Mouse (Mus musculus): ENCODE results near the gene Fdxr. TPM values are rescaled to one million over a fixed set of nuclear protein-coding genes. Genes with fewer than 3 reads are reported as not detected.
A peak's percentile ranks its signal among the peaks of the same experiment; 100 is the strongest.

Gene Fdxr
- polyA plus RNA-seq, 1 experiment from 2014 or later, result 19.5 TPM

GRCm38 (mm10) chr11:115223877-115224276, 53.0 kb downstream of the Fdxr start:
- ATAC-seq (ENCODE audit: insufficient read depth), result no peak
- Histone ChIP-seq H3K4me3 (replicated peaks) (no peak overlapping the region), H3K27ac (replicated peaks) (no peak overlapping the region)

GRCm38 (mm10) chr11:115223451-115223850, 53.4 kb downstream of the Fdxr start:
- H3K27ac ChIP-seq (replicated peaks), result no peak overlapping the region
- peaks cover 36% of the 10 kb centered on the region for H3K4me1 ChIP-seq (replicated peaks)
- no peaks in the 10 kb centered on the region for H3K36me3 ChIP-seq (replicated peaks)
- no peak overlapping the region for H3K4me2 ChIP-seq
- ATAC-seq (ENCODE audit: insufficient read depth), result no peak
- no peak overlapping the region for H3K4me3 ChIP-seq (replicated peaks)
- no peaks in the 10 kb centered on the region for H3K9me3 ChIP-seq (replicated peaks)
- 50% methylated on average over 11 of the region's 11 CpGs for WGBS (ENCODE audit: insufficient replicate concordance)
- no peaks in the 10 kb centered on the region for H3K27me3 ChIP-seq
- H3K9ac ChIP-seq, result no peak overlapping the region

More at GRCm38 (mm10) chr11:115223877-115224276, 53.0 kb downstream of the Fdxr start:
- WGBS (ENCODE audit: insufficient replicate concordance), result 41% methylated on average over 6 of the region's 6 CpGs
- Histone ChIP-seq H3K9ac (no peak overlapping the region), H3K4me1 (replicated peaks) (peaks cover 33% of the 10 kb centered on the region), H3K9me3 (replicated peaks) (no peaks in the 10 kb centered on the region), H3K27me3 (no peaks in the 10 kb centered on the region), H3K36me3 (replicated peaks) (no peaks in the 10 kb centered on the region), H3K4me2 (no peak overlapping the region; the same call in 1 of the 2 replicates)

- Histone ChIP-seq H3K27me3 (no peaks in the 10 kb centered on the region), H3K4me3 (replicated peaks) (no peak overlapping the region), H3K27ac (replicated peaks) (no peak overlapping the region), H3K9ac (no peak overlapping the region), H3K4me2 (no peak overlapping the region), H3K36me3 (replicated peaks) (no peaks in the 10 kb centered on the region), H3K4me1 (replicated peaks) (peaks cover 41% of the 10 kb centered on the region), H3K9me3 (replicated peaks) (no peaks in the 10 kb centered on the region)
- ATAC-seq (ENCODE audit: insufficient read depth), result no peak
- 51% methylated on average over 5 of the region's 5 CpGs for WGBS (ENCODE audit: insufficient replicate concordance)
Measured at GRCm38 (mm10) chr11:115222570-115222969, 54.3 kb downstream of the Fdxr start.

GRCm38 (mm10) chr11:115222077-115222476, 54.8 kb downstream of the Fdxr start:
- WGBS (ENCODE audit: insufficient replicate concordance), result 67% methylated on average over 12 of the region's 12 CpGs
- H3K4me3 ChIP-seq (replicated peaks), result no peak overlapping the region
- no peaks in the 10 kb centered on the region for H3K36me3 ChIP-seq (replicated peaks)
- no peaks in the 10 kb centered on the region for H3K9me3 ChIP-seq (replicated peaks)
- H3K27ac ChIP-seq (replicated peaks), result no peak overlapping the region
- H3K27me3 ChIP-seq, result no peaks in the 10 kb centered on the region
- ATAC-seq (ENCODE audit: insufficient read depth), result no peak
- peaks cover 45% of the 10 kb centered on the region for H3K4me1 ChIP-seq (replicated peaks)
- no peak overlapping the region for H3K9ac ChIP-seq
- H3K4me2 ChIP-seq, result no peak overlapping the region

GRCm38 (mm10) chr11:115219685-115220084, 57.2 kb downstream of the Fdxr start:
- Histone ChIP-seq H3K9ac (no peak overlapping the region), H3K4me1 (replicated peaks) (peaks cover 37% of the 10 kb centered on the region), H3K4me3 (replicated peaks) (no peak overlapping the region)

GRCm38 (mm10) chr11:115219263-115219662, 57.6 kb downstream of the Fdxr start:
- H3K4me2 ChIP-seq, result 0 out of 2 replicates have a peak overlapping the region, but pooled peaks have one; percentile 0
- no peak overlapping the region for H3K4me3 ChIP-seq (replicated peaks)
- H3K9ac ChIP-seq, result no peak overlapping the region
- no peaks in the 10 kb centered on the region for H3K36me3 ChIP-seq (replicated peaks)
- peak overlapping the region; percentile 19; the same call in 1 of the 2 replicates for H3K27ac ChIP-seq (replicated peaks)
- WGBS (ENCODE audit: insufficient replicate concordance), result 32% methylated on average over 9 of the region's 9 CpGs
- ATAC-seq (ENCODE audit: insufficient read depth), result peak; percentile 36; the same call in 1 of the 2 replicates
- no peaks in the 10 kb centered on the region for H3K27me3 ChIP-seq
- peaks cover 33% of the 10 kb centered on the region for H3K4me1 ChIP-seq (replicated peaks)
- no peaks in the 10 kb centered on the region for H3K9me3 ChIP-seq (replicated peaks)

More at GRCm38 (mm10) chr11:115219685-115220084, 57.2 kb downstream of the Fdxr start:
- Histone ChIP-seq H3K27me3 (no peaks in the 10 kb centered on the region), H3K9me3 (replicated peaks) (no peaks in the 10 kb centered on the region), H3K4me2 (no peak overlapping the region), H3K27ac (replicated peaks) (peak overlapping the region; percentile 19; the same call in 1 of the 2 replicates), H3K36me3 (replicated peaks) (no peaks in the 10 kb centered on the region)
- 56% methylated on average over 10 of the region's 10 CpGs for WGBS (ENCODE audit: insufficient replicate concordance)
- ATAC-seq (ENCODE audit: insufficient read depth), result no peak

Small RNAs within 50 kb of the gene (microRNA-seq; reads per million reads assigned to microRNA genes)
- gene Gm25837, result not detected

Other genes with a start within 250 kb of the Fdxr start
- gene Cd300ld5, start 239.3 kb downstream of the Fdxr start, polyA plus RNA-seq (2015; fragmentation: Nextera tagmentation; extraction: Ambion mirVana), result not detected in 2 replicates
- gene Cd300ld3, start 228.6 kb downstream of the Fdxr start, polyA plus RNA-seq (2015; fragmentation: Nextera tagmentation; extraction: Ambion mirVana), result not detected in 2 replicates
- 0.67 and 0.89 TPM in 2 replicates for gene Cd300e, start 214.9 kb downstream of the Fdxr start, polyA plus RNA-seq (2015; fragmentation: Nextera tagmentation; extraction: Ambion mirVana)
- gene Rab37, start 185.6 kb downstream of the Fdxr start, polyA plus RNA-seq (2015; fragmentation: Nextera tagmentation; extraction: Ambion mirVana), result 2.2 and 2.3 TPM in 2 replicates
- gene Cd300lf, start 143.1 kb downstream of the Fdxr start, polyA plus RNA-seq (2015; fragmentation: Nextera tagmentation; extraction: Ambion mirVana), result 4.5 and 4.8 TPM in 2 replicates
- 76.4 and 82.1 TPM in 2 replicates for gene Slc9a3r1, start 113.7 kb downstream of the Fdxr start, polyA plus RNA-seq (2015; fragmentation: Nextera tagmentation; extraction: Ambion mirVana)
- gene Tmem104, start 89.6 kb downstream of the Fdxr start, polyA plus RNA-seq (2015; fragmentation: Nextera tagmentation; extraction: Ambion mirVana), result 5.1 and 6.0 TPM in 2 replicates
- 9.9 and 11.6 TPM in 2 replicates for gene Nat9, start 89.2 kb downstream of the Fdxr start, polyA plus RNA-seq (2015; fragmentation: Nextera tagmentation; extraction: Ambion mirVana)
- gene Grin2c, start 9.8 kb downstream of the Fdxr start, polyA plus RNA-seq (2015; fragmentation: Nextera tagmentation; extraction: Ambion mirVana), result 0.05 TPM in 2 replicates
- 3.4 and 4.1 TPM in 2 replicates for gene Fads6, start 20.6 kb upstream of the Fdxr start, polyA plus RNA-seq (2015; fragmentation: Nextera tagmentation; extraction: Ambion mirVana)
- gene Otop2, start 30.1 kb upstream of the Fdxr start, polyA plus RNA-seq (2015; fragmentation: Nextera tagmentation; extraction: Ambion mirVana), result not detected in 2 replicates
- 0.20 and 0.22 TPM in 2 replicates for gene Ush1g, start 45.0 kb upstream of the Fdxr start, polyA plus RNA-seq (2015; fragmentation: Nextera tagmentation; extraction: Ambion mirVana)
- not detected in 2 replicates for gene Otop3, start 57.7 kb upstream of the Fdxr start, polyA plus RNA-seq (2015; fragmentation: Nextera tagmentation; extraction: Ambion mirVana)
- 1.1 and 1.5 TPM in 2 replicates for gene Hid1, start 90.7 kb upstream of the Fdxr start, polyA plus RNA-seq (2015; fragmentation: Nextera tagmentation; extraction: Ambion mirVana)
- 1.2 and 1.3 TPM in 2 replicates for gene Cdr2l, start 104.9 kb upstream of the Fdxr start, polyA plus RNA-seq (2015; fragmentation: Nextera tagmentation; extraction: Ambion mirVana)
- gene Mrpl58, start 126.7 kb upstream of the Fdxr start, polyA plus RNA-seq (2015; fragmentation: Nextera tagmentation; extraction: Ambion mirVana), result 78.1 and 78.7 TPM in 2 replicates
- 453 and 509 TPM in 2 replicates for gene Atp5h, start 142.9 kb upstream of the Fdxr start, polyA plus RNA-seq (2015; fragmentation: Nextera tagmentation; extraction: Ambion mirVana)
- 4.4 and 5.6 TPM in 2 replicates for gene Kctd2, start 143.1 kb upstream of the Fdxr start, polyA plus RNA-seq (2015; fragmentation: Nextera tagmentation; extraction: Ambion mirVana)
- gene Trim80, start 163.5 kb upstream of the Fdxr start, polyA plus RNA-seq (2015; fragmentation: Nextera tagmentation; extraction: Ambion mirVana), result 0.55 and 0.71 TPM in 2 replicates
- gene Slc16a5, start 185.4 kb upstream of the Fdxr start, polyA plus RNA-seq (2015; fragmentation: Nextera tagmentation; extraction: Ambion mirVana), result 0.08 and 0.15 TPM in 2 replicates
- 3.3 and 3.5 TPM in 2 replicates for gene Armc7, start 198.6 kb upstream of the Fdxr start, polyA plus RNA-seq (2015; fragmentation: Nextera tagmentation; extraction: Ambion mirVana)
- 38.1 and 41.9 TPM in 2 replicates for gene Nt5c, start 214.8 kb upstream of the Fdxr start, polyA plus RNA-seq (2015; fragmentation: Nextera tagmentation; extraction: Ambion mirVana)
- 233 and 234 TPM in 2 replicates for gene Jpt1, start 237.3 kb upstream of the Fdxr start, polyA plus RNA-seq (2015; fragmentation: Nextera tagmentation; extraction: Ambion mirVana)